Mouse (Mus musculus) spleen, adult 2 months (tissue): ENCODE measurements at regions not wholly inside any gene's neighbourhood (a gene's known extent, or its start where the extent isn't known, plus 50 kb on each side); places are given as distances from the start of the nearest gene placed in this dataset.

Experiments used
- DNase-seq, 2 experiments: peaks; one replicate each; pipeline versions ENCODE4 v3.0.0 to v3.0.0-alpha.2; 2012 to 2021; ENCODE audit warnings: low spot score in 2 of 2, low read depth in 1 of 2
- H3K27ac ChIP-seq: fragments of 200-500 bp; 2 replicates; pipeline ENCODE4 v1.5.1; 2012; ENCODE audit warnings: low read length, inconsistent platforms; ENCODE audit not compliant: insufficient read depth
- H3K27me3 ChIP-seq: fragments of 200-500 bp; 2 replicates; pipeline ENCODE4 v1.6.1; 2012; ENCODE audit warnings: mild to moderate bottlenecking, moderate library complexity, low read length, inconsistent platforms; ENCODE audit not compliant: control insufficient read depth, insufficient read depth
- H3K36me3 ChIP-seq: fragments of 200-500 bp; 2 replicates; pipeline ENCODE4 v1.6.1; 2012; ENCODE audit warnings: mild to moderate bottlenecking, low read length, inconsistent platforms; ENCODE audit not compliant: control insufficient read depth, insufficient read depth
- H3K4me1 ChIP-seq: fragments of 200-500 bp; 2 replicates; pipeline ENCODE4 v1.6.1; 2011; ENCODE audit warnings: inconsistent platforms; ENCODE audit not compliant: control insufficient read depth, insufficient read depth, insufficient read length
- H3K4me3 ChIP-seq: fragments of 200-500 bp; 2 replicates; pipeline ENCODE4 v1.5.1; 2011; ENCODE audit warnings: mild to moderate bottlenecking, inconsistent platforms; ENCODE audit not compliant: insufficient read depth, insufficient read length; ENCODE audit errors: extremely low read depth
- CTCF ChIP-seq: fragments of 200-500 bp; IDR thresholded peaks from 2 replicates; pipeline ENCODE4 v1.5.1; 2011; ENCODE audit warnings: mild to moderate bottlenecking, inconsistent platforms; ENCODE audit not compliant: insufficient read depth, insufficient read length, insufficient replicate concordance; ENCODE audit errors: extremely low read depth
- POLR2A ChIP-seq: fragments of 200-500 bp; IDR thresholded peaks from 2 replicates; pipeline ENCODE4 v1.6.1; 2011; ENCODE audit warnings: low read depth, low read length, inconsistent platforms
- WGBS: fragments of 180-500 bp; shearing (Covaris S2); methylation state at CpG from one replicate; pipeline ENCODE4 v1.1.7; 2018; 5-methylcytosine and 5-hydroxymethylcytosine counted together

DNA sequence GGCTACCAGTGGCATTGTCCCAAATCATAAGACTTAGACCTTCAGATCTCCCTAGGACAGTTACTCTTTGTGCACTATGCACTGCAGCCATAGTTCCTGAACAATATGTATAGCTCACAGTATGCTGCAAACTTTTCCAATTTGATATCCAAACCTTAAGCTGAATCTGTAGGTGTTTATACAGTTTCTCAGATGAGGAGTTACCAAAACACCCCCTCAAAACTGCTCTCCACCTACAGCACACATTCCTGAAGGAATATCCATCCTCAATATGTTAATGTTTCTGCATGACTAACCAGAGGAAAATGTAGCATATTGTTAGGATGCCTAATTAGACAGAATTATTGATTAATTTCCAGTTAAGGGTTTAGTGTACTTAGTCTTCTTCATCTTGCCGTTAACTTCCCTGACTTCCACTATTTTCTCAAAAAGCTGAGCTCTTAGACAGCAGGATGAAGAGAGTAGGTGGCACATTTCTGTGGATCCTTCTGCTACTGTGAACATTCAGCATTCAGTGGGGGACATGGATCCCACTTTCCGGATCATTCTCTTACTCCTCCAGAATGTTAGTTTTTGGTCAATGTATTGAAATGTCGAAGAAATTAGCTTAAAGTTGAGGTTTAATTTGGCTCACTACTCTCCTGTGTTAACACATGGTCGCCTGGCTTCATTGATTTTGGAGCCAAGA is 800.0 kb downstream of the 5730522E02Rik start:
- Histone ChIP-seq H3K4me3 (no peak overlapping the region), H3K27ac (no peak overlapping the region), H3K4me1 (no peaks in the 10 kb centered on the region), H3K27me3 (no peaks in the 10 kb centered on the region), H3K36me3 (no peaks in the 10 kb centered on the region)
- no peak for DNase-seq
- TF ChIP-seq POLR2A (no peak), CTCF (no peak)
- WGBS = 89% methylated on average over 4 of the region's 4 CpGs

DNA sequence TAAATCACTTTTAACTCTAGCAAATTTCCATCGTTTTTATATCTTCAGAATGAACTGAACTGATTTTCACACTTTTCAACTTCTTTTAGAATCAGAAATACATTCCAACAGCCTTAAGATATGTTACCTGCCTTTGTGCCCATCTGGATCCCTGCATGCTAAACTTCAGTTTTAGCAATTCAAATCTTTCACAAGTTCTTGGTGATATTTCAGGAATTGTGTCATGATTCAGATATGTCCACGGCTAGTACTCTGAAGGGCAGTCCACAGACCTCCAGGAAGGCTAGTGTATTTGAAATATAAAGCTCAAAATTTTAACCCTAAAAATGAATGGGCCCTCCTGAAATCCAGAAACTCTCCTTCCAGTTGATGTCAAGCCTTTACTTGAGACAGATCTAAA is 818.9 kb downstream of the 5730522E02Rik start:
- DNase-seq = no peak
- H3K27ac ChIP-seq = no peak overlapping the region
- 75% methylated on average over 2 of the region's 2 CpGs for WGBS
- no peak overlapping the region for H3K4me3 ChIP-seq
- no peaks in the 10 kb centered on the region for H3K27me3 ChIP-seq
- no peak for TF ChIP-seq CTCF
- TF ChIP-seq POLR2A = no peak
- no peaks in the 10 kb centered on the region for H3K4me1 ChIP-seq
- H3K36me3 ChIP-seq = no peaks in the 10 kb centered on the region

DNA sequence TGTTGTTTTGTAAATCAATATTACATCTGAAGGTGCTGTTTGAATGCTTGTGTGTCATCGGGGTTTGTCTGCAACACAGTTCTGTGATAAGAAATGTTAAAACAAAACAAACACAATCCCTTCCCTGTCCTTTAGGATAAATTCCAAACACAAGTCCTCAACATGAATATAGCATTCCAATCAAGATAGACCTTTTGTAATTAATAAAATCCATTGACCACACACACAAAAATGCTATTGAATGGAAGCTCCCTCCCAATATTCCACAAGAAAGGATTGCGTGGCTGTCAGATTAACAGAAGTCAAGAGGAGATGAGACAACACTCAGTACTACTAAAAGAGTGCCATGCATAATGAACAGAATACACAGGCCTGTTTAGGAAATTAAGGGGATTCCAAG is 843.5 kb downstream of the 5730522E02Rik start:
- Histone ChIP-seq H3K27me3 (no peaks in the 10 kb centered on the region), H3K27ac (no peak overlapping the region), H3K36me3 (no peaks in the 10 kb centered on the region), H3K4me3 (no peak overlapping the region), H3K4me1 (no peaks in the 10 kb centered on the region)
- DNase-seq = no peak
- TF ChIP-seq POLR2A (no peak), CTCF (no peak)
- WGBS = 93% methylated on average over 2 of the region's 2 CpGs

DNA sequence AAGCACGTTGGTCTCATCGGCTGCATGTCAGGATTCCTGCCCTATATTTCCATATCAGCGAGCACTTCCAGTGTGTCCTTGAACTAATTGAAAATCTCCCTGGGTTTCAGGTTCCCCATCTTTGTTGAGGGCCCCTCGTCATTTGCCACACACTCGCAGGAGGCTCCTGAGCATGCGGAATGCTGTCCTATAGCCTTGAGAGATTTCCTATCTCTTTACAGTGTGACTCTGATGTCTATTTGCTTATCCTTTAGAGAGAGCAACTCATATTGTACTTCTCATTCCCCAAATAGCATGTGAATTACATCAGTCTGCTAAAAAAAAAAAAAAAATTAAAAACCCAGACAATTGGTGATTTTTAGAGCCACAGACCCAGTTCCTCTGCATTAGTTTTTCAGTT is 845.1 kb downstream of the 5730522E02Rik start:
- no peak for TF ChIP-seq CTCF
- no peak for TF ChIP-seq POLR2A
- Histone ChIP-seq H3K4me3 (no peak overlapping the region), H3K36me3 (no peaks in the 10 kb centered on the region), H3K27me3 (no peaks in the 10 kb centered on the region), H3K4me1 (no peaks in the 10 kb centered on the region), H3K27ac (no peak overlapping the region)
- WGBS = 88% methylated on average over 6 of the region's 6 CpGs
- no peak for DNase-seq

DNA sequence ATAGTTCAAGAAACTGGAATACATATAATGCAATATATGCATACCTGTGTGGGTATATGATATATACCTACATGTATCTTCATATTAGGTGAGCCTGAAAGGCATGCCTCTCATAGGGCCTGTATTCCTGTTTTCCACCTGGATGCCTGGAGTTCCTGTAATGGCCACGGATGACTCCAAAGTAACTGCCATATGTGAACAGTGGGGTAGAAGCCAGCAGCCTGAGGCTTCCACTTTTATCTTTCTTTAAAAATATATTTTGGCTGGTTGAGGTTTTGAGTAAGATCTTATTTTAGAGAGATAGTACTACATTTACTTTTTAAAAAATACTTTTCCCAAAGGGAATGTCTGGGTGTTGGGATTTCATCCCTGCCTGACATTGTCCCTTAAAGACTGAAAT is 850.8 kb downstream of the 5730522E02Rik start:
- H3K4me3 ChIP-seq = no peak overlapping the region
- 88% methylated on average over 1 of the region's 1 CpGs for WGBS

DNA sequence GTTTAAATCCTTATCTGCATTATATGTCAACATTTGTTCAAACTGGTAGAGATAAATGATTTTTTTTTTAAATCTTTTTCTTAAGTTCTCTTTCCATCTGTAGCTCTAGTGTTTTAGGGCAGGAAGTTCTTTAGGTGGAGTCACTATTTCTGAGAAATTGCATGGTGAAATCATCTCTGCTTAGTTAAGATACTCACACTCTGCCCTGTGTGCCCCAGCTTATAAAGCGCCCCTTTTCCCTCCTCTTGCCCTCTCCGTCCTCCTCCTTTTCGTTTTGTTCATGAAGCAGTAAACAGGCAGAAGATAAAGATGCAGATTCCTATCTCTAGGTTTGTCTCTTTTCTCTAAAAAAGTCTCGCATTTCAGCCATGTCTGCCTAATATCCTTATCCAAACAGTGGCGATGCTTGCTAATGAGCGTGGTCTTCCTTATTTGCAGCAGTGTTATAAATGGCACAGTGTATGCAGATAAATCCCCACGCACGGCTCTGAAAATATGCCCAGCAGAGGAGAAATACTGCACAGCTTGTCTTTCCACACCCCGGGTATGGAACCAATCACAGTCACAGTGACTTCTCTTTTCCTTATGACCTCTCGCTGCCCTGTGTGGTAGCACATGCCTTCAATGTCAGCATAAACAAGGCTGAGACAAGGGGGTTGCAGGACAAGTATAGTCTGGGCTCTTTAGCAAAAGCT is 852.7 kb downstream of the 5730522E02Rik start:
- no peak overlapping the region for H3K4me3 ChIP-seq
- whole genome bisulfite sequencing = 29% methylated on average over 10 of the region's 10 CpGs
- H3K27ac ChIP-seq = no peak overlapping the region
- TF ChIP-seq CTCF (no peak), POLR2A (no peak)
- H3K27me3 ChIP-seq = no peaks in the 10 kb centered on the region
- DNase-seq = no peak
- no peaks in the 10 kb centered on the region for H3K36me3 ChIP-seq
- H3K4me1 ChIP-seq = no peaks in the 10 kb centered on the region

More for the DNA sequence above, 850.8 kb downstream of the 5730522E02Rik start:
- Histone ChIP-seq H3K4me1 (no peaks in the 10 kb centered on the region), H3K36me3 (no peaks in the 10 kb centered on the region), H3K27me3 (no peaks in the 10 kb centered on the region), H3K27ac (no peak overlapping the region)
- TF ChIP-seq POLR2A = no peak
- DNase-seq = no peak
